Mouse (Mus musculus) heart, adult 2 months (tissue): ENCODE measurements at regions not wholly inside any gene's neighbourhood (a gene's known extent, or its start where the extent isn't known, plus 50 kb on each side); places are given as distances from the start of the nearest gene placed in this dataset.
A peak's percentile ranks its signal among the peaks of the same experiment; 100 is the strongest.

Experiments used
- DNase-seq, 2 experiments: peaks; one replicate each; pipeline ENCODE4 v3.0.0; 2021
- H3K27ac ChIP-seq: fragments of 200-600 bp; 2 replicates; pipeline ENCODE4 v1.8.1; 2022
- H3K27me3 ChIP-seq: fragments of 200-500 bp; 2 replicates; pipeline ENCODE4 v1.6.1; 2012; ENCODE audit warnings: mild to moderate bottlenecking, low read length, inconsistent platforms, mixed read lengths; ENCODE audit not compliant: control insufficient read depth, insufficient read depth
- H3K36me3 ChIP-seq: fragments of 200-500 bp; 2 replicates; pipeline ENCODE4 v1.6.1; 2012; ENCODE audit warnings: low read length, inconsistent platforms; ENCODE audit not compliant: control insufficient read depth, insufficient read depth
- H3K4me1 ChIP-seq: fragments of 200-500 bp; 2 replicates; pipeline ENCODE4 v1.6.1; 2011; ENCODE audit warnings: low read length; ENCODE audit not compliant: control insufficient read depth, insufficient read depth
- H3K4me3 ChIP-seq: fragments of 200-600 bp; 2 replicates; pipeline ENCODE4 v1.8.1; 2022
- H3K79me2 ChIP-seq: fragments of 200-500 bp; replicated peaks from 2 replicates; pipeline ENCODE4 v1.6.1; 2012; ENCODE audit warnings: mild to moderate bottlenecking, inconsistent platforms, low read length, moderate library complexity, mixed read lengths; ENCODE audit not compliant: control insufficient read depth, insufficient read depth
- H3K9ac ChIP-seq: fragments of 200-500 bp; 2 replicates; pipeline ENCODE4 v1.6.1; 2012; ENCODE audit warnings: low read depth, mild to moderate bottlenecking, control low read depth, inconsistent platforms, low read length, mixed read lengths
- CTCF ChIP-seq: fragments of 200-600 bp; IDR thresholded peaks from 2 replicates; pipeline ENCODE4 v1.8.1; 2022; ENCODE audit warnings: antibody characterized with exemption, mild to moderate bottlenecking, moderate library complexity
- EP300 ChIP-seq: fragments of 200-500 bp; IDR thresholded peaks from 2 replicates; pipeline ENCODE4 v1.6.1; 2011; ENCODE audit warnings: low read depth, low read length, control low read depth; ENCODE audit not compliant: insufficient read depth
- POLR2A ChIP-seq: fragments of 200-500 bp; IDR thresholded peaks from 2 replicates; pipeline ENCODE4 v1.6.1; 2011; ENCODE audit warnings: mild to moderate bottlenecking, low read depth, low read length, control low read depth; ENCODE audit not compliant: insufficient read depth
- WGBS: fragments of 180-500 bp; shearing (Covaris S2); methylation state at CpG from one replicate; pipeline ENCODE4 v1.1.7; 2018; 5-methylcytosine and 5-hydroxymethylcytosine counted together
- intact Hi-C: fragments of 180-260 bp; cut with DNase I; formaldehyde crosslinking; loops from one replicate; pipeline ENCODE4 v1.15.1; 2025

DNA sequence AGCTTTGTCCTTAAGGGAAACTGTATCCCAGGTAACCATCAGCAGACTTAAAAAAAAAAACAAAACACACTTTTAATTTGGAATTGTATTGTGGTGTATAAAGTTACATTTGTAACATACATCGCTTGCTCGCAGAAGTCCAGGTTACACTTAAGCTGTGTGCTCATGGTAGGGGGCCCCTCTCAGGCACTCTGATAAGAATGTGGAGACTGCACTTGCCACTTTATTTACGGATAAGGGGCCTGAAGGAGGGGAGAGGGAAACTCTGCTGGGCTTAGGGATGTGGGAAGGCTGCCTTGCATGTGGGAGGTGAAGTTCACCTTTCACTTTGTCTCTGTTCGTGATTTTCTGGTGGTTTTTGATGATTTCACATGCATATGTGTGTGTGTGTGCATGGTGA is 58.7 kb downstream of the Ccdc185 start:
- 81% methylated on average over 4 of the region's 4 CpGs for WGBS

DNA sequence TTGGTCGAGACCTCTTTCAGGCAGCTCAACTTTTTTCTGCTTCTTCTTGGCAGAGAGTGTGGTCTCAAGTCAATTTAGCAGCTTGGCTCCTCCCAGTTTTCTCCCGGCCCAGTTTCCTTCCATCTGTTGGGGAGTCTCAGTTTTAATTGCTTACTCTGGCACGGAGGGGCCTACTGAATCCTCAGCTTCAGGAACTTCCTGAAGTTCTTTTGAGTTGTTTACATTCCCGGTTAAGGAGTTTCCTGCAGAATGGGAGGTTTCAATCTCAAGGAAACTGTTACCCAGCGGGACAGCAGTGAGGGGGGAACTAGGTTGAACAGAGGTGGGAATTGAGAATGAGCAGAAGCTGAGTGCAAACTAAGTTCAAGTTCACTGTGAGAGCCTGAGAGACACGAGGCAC is 59.2 kb downstream of the Ccdc185 start:
- intact Hi-C loops, result no loop called here
- 63% methylated on average over 6 of the region's 6 CpGs for WGBS
- H3K27me3 ChIP-seq, result no peaks in the 10 kb centered on the region
- TF ChIP-seq CTCF, result no peak
- no peak overlapping the region for H3K27ac ChIP-seq
- no peaks in the 10 kb centered on the region for H3K79me2 ChIP-seq
- no peak for DNase-seq
- no peaks in the 10 kb centered on the region for H3K36me3 ChIP-seq
- H3K4me3 ChIP-seq, result no peak overlapping the region
- no peaks in the 10 kb centered on the region for H3K4me1 ChIP-seq
- H3K9ac ChIP-seq, result no peak overlapping the region

More for the DNA sequence above, 58.7 kb downstream of the Ccdc185 start:
- intact Hi-C loops, result no loop called here
- no peaks in the 10 kb centered on the region for H3K79me2 ChIP-seq
- no peak for TF ChIP-seq POLR2A
- no peak for TF ChIP-seq EP300
- TF ChIP-seq CTCF, result no peak
- no peaks in the 10 kb centered on the region for H3K27me3 ChIP-seq
- no peaks in the 10 kb centered on the region for H3K4me1 ChIP-seq
- DNase-seq, result no peak
- H3K27ac ChIP-seq, result no peak overlapping the region
- H3K4me3 ChIP-seq, result no peak overlapping the region
- H3K36me3 ChIP-seq, result no peaks in the 10 kb centered on the region
- H3K9ac ChIP-seq, result no peak overlapping the region

DNA sequence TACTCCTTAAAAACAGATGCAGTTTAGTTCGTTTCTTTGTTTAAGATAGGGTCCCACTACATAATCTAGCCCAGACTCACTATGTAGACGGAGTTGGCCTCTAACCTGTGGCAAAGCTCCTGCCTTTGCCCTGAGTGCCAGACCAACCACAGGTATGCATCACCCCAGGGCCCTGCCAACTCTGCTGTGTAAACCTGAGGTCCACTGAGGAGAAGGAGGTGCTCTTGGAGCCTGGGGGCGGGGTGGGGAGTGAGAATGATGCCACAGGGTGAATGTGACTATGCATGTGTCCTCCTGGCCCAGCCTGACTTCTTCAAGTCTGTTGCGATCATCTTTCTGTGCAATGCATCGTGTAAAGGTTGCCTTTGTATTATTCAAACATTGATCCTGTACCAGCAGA is 61.8 kb downstream of the Ccdc185 start:
- intact Hi-C loops, result no loop called here
- Histone ChIP-seq H3K4me3 (no peak overlapping the region), H3K79me2 (no peaks in the 10 kb centered on the region), H3K27ac (no peak overlapping the region), H3K27me3 (no peaks in the 10 kb centered on the region), H3K9ac (no peak overlapping the region), H3K4me1 (peaks cover 1% of the 10 kb centered on the region; the same call in 1 of the 2 replicates), H3K36me3 (no peaks in the 10 kb centered on the region)
- DNase-seq, result no peak
- no peak for TF ChIP-seq CTCF
- TF ChIP-seq EP300, result no peak
- TF ChIP-seq POLR2A, result no peak
- 72% methylated on average over 5 of the region's 5 CpGs for WGBS

DNA sequence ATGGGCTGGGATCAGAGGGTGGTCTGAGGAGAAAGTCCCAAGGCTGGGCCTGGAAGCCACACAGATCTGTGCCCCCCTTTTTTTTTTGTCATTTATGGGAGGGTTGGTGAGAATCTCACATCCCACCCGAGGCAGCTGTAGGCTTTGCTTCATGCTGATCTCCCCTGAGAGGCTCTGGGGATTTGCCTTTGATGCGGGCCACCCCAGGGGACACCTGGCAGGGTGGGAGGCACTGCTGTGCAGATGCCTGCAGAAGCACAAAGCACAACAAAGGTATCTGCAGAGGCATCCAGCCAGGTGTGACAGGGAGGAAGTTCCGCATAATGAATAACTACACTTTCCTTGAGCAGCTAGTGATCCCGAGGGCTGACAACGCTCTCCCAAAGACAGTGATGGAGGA is 62.7 kb downstream of the Ccdc185 start:
- 62% methylated on average over 5 of the region's 5 CpGs for WGBS
- Histone ChIP-seq H3K9ac (no peak overlapping the region), H3K36me3 (no peaks in the 10 kb centered on the region), H3K4me3 (no peak overlapping the region), H3K27ac (no peak overlapping the region), H3K27me3 (no peaks in the 10 kb centered on the region), H3K79me2 (no peaks in the 10 kb centered on the region), H3K4me1 (peaks cover 1% of the 10 kb centered on the region; the same call in 1 of the 2 replicates)
- DNase-seq, result no peak
- TF ChIP-seq POLR2A, result no peak
- TF ChIP-seq EP300, result no peak
- no peak for TF ChIP-seq CTCF
- intact Hi-C loops, result no loop called here

DNA sequence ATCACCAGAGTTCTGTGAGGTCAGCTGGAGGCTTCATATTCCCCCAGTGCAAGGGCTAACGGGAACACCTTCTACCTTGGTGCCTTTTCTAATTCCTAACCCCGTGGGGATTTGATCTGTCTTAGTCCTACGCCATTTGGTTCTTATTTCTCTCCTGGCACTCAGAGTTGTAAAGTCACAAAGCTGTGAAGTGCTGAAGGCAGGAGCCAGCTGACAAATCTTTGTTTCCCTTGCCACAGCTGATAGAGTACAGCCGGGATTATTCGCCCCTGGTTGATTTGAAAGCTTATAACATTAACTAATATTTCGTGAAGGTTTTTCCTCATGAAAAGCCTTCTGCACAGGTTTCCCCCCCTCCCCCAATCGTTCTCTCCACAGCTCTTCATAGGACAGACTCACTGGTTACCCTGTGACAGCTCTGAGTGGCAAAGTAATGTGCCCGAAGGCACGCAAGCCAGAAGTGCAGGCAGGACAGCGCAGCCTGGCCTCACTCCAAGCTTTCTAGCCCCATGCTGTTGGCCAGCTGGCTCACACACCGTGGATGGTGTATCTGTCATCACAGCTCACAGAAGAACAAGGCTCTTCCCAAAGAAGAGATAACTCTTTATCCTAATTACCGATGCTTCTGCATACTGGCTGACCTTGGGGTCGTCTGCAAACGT is 66.3 kb downstream of the Ccdc185 start:
- intact Hi-C loops, result loop anchor here (5.0 kb wide), 1 partner anchor 110 kb away; no protein-coding TSS in a partner anchor
- Histone ChIP-seq H3K4me3 (no peak overlapping the region), H3K9ac (no peak overlapping the region), H3K79me2 (no peaks in the 10 kb centered on the region), H3K36me3 (no peaks in the 10 kb centered on the region), H3K27ac (no peak overlapping the region), H3K4me1 (peaks cover 1% of the 10 kb centered on the region; the same call in 1 of the 2 replicates), H3K27me3 (no peaks in the 10 kb centered on the region)
- 26% methylated on average over 14 of the region's 14 CpGs for WGBS
- no peak for TF ChIP-seq CTCF
- peak; percentile 59; the same call in 1 of the 2 replicates for TF ChIP-seq EP300
- peak; percentile 64 to 78 for DNase-seq
